Mouse (Mus musculus) kidney, adult 2 months (tissue): ENCODE measurements around the gene Fnbp1l.
A peak's percentile ranks its signal among the peaks of the same experiment; 100 is the strongest.

Source experiments
- CTCF ChIP-seq: fragments of 200-500 bp; conservative IDR thresholded peaks from 2 replicates; pipeline ENCODE4 v1.5.1; 2011; ENCODE audit warnings: low read depth, mild to moderate bottlenecking, control low read depth, low read length, moderate library complexity, mixed read lengths; ENCODE audit not compliant: insufficient read depth, insufficient read length
- POLR2A ChIP-seq: fragments of 200-500 bp; IDR thresholded peaks from one replicate; pipeline ENCODE4 v1.6.1; 2011; ENCODE audit warnings: low read depth, low read length, control low read depth

DNA sequence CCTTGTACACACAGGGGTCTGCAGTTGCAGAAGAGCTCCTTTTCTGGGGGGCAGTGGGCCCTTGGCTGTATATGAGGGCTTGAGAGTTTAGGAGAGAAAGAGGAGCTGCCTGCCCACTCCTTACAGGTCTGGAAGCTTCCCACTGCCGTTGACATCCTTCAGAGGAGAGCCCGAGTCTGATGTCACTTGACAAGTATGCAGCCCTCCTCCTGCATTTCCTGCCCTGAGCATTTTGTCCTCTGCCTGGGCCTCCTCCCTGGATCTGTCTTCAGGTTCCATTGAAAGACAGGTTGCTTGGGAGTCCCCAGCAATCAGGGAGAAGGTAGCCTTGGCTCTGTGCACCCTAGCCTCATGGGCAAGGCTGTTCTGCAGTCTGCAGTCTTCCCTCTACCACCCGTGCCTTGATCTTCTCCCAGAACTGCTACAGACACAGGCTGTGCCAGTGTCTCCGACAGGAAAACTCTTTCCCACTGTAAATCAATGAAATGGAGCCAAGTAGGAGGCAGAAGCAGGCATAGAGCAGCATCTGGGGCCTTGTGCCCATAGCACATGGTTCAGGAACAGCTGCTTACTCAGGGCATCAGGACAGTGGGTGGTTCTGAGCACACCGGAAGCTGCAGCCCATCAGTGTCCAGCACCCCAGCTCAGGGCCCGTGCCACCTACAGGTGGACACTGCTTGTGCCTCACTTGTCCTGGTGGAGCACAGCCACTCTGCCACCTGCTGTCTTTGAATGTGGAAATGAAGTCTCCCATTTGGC, 103.8 kb downstream of the Fnbp1l start:
- TF ChIP-seq CTCF (0 out of 2 replicates have a peak, but pooled peaks have one; percentile 10), POLR2A (no peak)
